Mouse (Mus musculus): Measurements from ENCODE around the gene E130311K13Rik.
A peak's percentile ranks its signal among the peaks of the same experiment; 100 is the strongest.

Gene E130311K13Rik

GRCm38 (mm10) chr3:63928878-63929859 lies at the start of gene E130311K13Rik:
TSS of gene E130311K13Rik (minus strand) at chr3:63929472.
- peak; percentile 43 for DNase-seq (ENCODE audit: extremely low read depth, low read depth)

- no peak for DNase-seq (ENCODE audit: extremely low read depth, low read depth)
Observed at GRCm38 (mm10) chr3:63977895-63978294, 48.6 kb upstream of the E130311K13Rik start.

GRCm38 (mm10) chr3:63975955-63976908 lies 47.0 kb upstream of the E130311K13Rik start, which contains the start of gene Gmps:
TSS of gene Gmps (plus strand) at chr3:63976106.
- DNase-seq (ENCODE audit: extremely low read depth, low read depth), result peak; percentile 86

GRCm38 (mm10) chr3:63965929-63966328 lies 36.7 kb upstream of the E130311K13Rik start:
- DNase-seq (ENCODE audit: extremely low read depth, low read depth), result no peak

- DNase-seq (ENCODE audit: extremely low read depth, low read depth), result no peak
Observed at GRCm38 (mm10) chr3:63964922-63965249, 35.6 kb upstream of the E130311K13Rik start.

GRCm38 (mm10) chr3:63964100-63964921 lies 35.0 kb upstream of the E130311K13Rik start, which contains the start of gene Slc33a1:
TSS of gene Slc33a1 (minus strand) at chr3:63964768.
- peak; percentile 99 for DNase-seq (ENCODE audit: extremely low read depth, low read depth)

- peak; percentile 29 for DNase-seq (ENCODE audit: extremely low read depth, low read depth)
Observed at GRCm38 (mm10) chr3:63963421-63964099, 34.3 kb upstream of the E130311K13Rik start.

GRCm38 (mm10) chr3:63949837-63950236 lies 20.6 kb upstream of the E130311K13Rik start:
- no peak for DNase-seq (ENCODE audit: extremely low read depth, low read depth)

GRCm38 (mm10) chr3:63941204-63941850 lies 12.1 kb upstream of the E130311K13Rik start:
- no peak for DNase-seq (ENCODE audit: extremely low read depth, low read depth)

- no peak for DNase-seq (ENCODE audit: extremely low read depth, low read depth)
Observed at GRCm38 (mm10) chr3:63938928-63939327, 9.7 kb upstream of the E130311K13Rik start.

GRCm38 (mm10) chr3:63919634-63920033 lies 9.6 kb downstream of the E130311K13Rik start:
- DNase-seq (ENCODE audit: extremely low read depth, low read depth), result peak; percentile 18

- DNase-seq (ENCODE audit: extremely low read depth, low read depth), result no peak
Observed at GRCm38 (mm10) chr3:63910301-63910700, 19.0 kb downstream of the E130311K13Rik start.

GRCm38 (mm10) chr3:63905241-63905640 lies 24.0 kb downstream of the E130311K13Rik start:
- no peak for DNase-seq (ENCODE audit: extremely low read depth, low read depth)

- DNase-seq (ENCODE audit: extremely low read depth, low read depth), result no peak
Observed at GRCm38 (mm10) chr3:63904157-63904556, 25.1 kb downstream of the E130311K13Rik start.

GRCm38 (mm10) chr3:63900021-63900571 lies 29.2 kb downstream of the E130311K13Rik start:
- no peak for DNase-seq (ENCODE audit: extremely low read depth, low read depth)

- DNase-seq (ENCODE audit: extremely low read depth, low read depth), result no peak
Observed at GRCm38 (mm10) chr3:63899309-63899695, 30.0 kb downstream of the E130311K13Rik start, which contains the start of gene Plch1. TSS of gene Plch1 (minus strand) at chr3:63899472.

- no peak for DNase-seq (ENCODE audit: extremely low read depth, low read depth)
Observed at GRCm38 (mm10) chr3:63898581-63899308, 30.5 kb downstream of the E130311K13Rik start.

- no peak for DNase-seq (ENCODE audit: extremely low read depth, low read depth)
Observed at GRCm38 (mm10) chr3:63897177-63897576, 32.1 kb downstream of the E130311K13Rik start.

GRCm38 (mm10) chr3:63896303-63896702 lies 33.0 kb downstream of the E130311K13Rik start:
- DNase-seq (ENCODE audit: extremely low read depth, low read depth), result no peak
